8 mouse cellular contexts compared by ENCODE assay signal in genomic region chr11:60209217-60209932, GRCm38 (mm10). TPM values are rescaled to one million over a fixed set of nuclear protein-coding genes. Genes with fewer than 3 reads are reported as not detected.
DNase-seq lines count a peak whose midpoint lies in the region; ATAC-seq and TF ChIP-seq lines count a peak whose summit lies in the region.

No protein-coding gene starts in this region.

- ATAC-seq in megakaryocyte, adult 5-6 weeks (ENCODE audit: poor library complexity, severe bottlenecking), result no peak
- peak; percentile 31 for ATAC-seq in embryonic facial prominence, embryonic 14.5 days (ENCODE audit: low read depth)
- ATAC-seq in limb, embryonic 14.5 days (ENCODE audit: low FRiP score, low read depth), result 0 out of 2 replicates have a peak, but pooled peaks have one; percentile 10

- H3K9ac ChIP-seq in embryonic facial prominence, embryonic 14.5 days (ENCODE audit: low read depth, low read length), result peak overlapping the region; percentile 60
- H3K9ac ChIP-seq in limb, embryonic 14.5 days (ENCODE audit: low read depth, low read length, severe bottlenecking), result peak overlapping the region; percentile 31

- no peak for TF ChIP-seq POLR2A in limb, embryonic 14.5 days (IDR thresholded peaks at IDR 0.05; ENCODE audit: borderline replicate concordance, extremely low read depth, insufficient read depth, insufficient read length)
- TF ChIP-seq POLR2A in myocyte (IDR thresholded peaks at IDR 0.05; ENCODE audit: insufficient read length, low read depth), result no peak

- H3K4me1 ChIP-seq in megakaryocyte, embryonic 14.5 days, result peaks cover 83% of the 10 kb centered on the region
- peaks cover 41% of the 10 kb centered on the region for H3K4me1 ChIP-seq in embryonic facial prominence, embryonic 14.5 days (ENCODE audit: control insufficient read depth, insufficient read depth, low read length)
- H3K4me1 ChIP-seq in limb, embryonic 14.5 days (ENCODE audit: control insufficient read depth, insufficient read depth, low read length), result peaks cover 55% of the 10 kb centered on the region

- 38% methylated on average over 7 of the region's 7 CpGs for WGBS in embryonic facial prominence, embryonic 14.5 days
- WGBS in limb, embryonic 14.5 days, result 23% methylated on average over 7 of the region's 7 CpGs

- peak overlapping the region; percentile 78 for H3K27ac ChIP-seq in embryonic facial prominence, embryonic 14.5 days (replicated peaks; ENCODE audit: low read depth, low read length)
- H3K27ac ChIP-seq in limb, embryonic 14.5 days (replicated peaks; ENCODE audit: low read depth, low read length), result peak overlapping the region; percentile 75

- H3K4me2 ChIP-seq in embryonic facial prominence, embryonic 14.5 days (ENCODE audit: low read depth, low read length), result peak overlapping the region; percentile 83
- H3K4me2 ChIP-seq in limb, embryonic 14.5 days (replicated peaks; ENCODE audit: low read depth, low read length, severe bottlenecking), result peak overlapping the region; percentile 68
- H3K4me2 ChIP-seq in myocyte (ENCODE audit: low read depth), result peak overlapping the region; percentile 100

- DNase-seq in embryonic facial prominence, embryonic 14.5 days (ENCODE audit: low spot score), result peak; percentile 84
- peak; percentile 79 to 84 for DNase-seq in heart, adult 9 months (ENCODE audit: low spot score in 2 of 2)
- peak; percentile 84 for DNase-seq in kidney, adult 9 months
- peak; percentile 73 for DNase-seq in limb, embryonic 14.5 days (ENCODE audit: low spot score)
- no peak for DNase-seq in embryo, embryonic 9.5 days (ENCODE audit: extremely low spot score)

- no peaks in the 10 kb centered on the region for H3K9me3 ChIP-seq in megakaryocyte, embryonic 14.5 days
- no peaks in the 10 kb centered on the region for H3K9me3 ChIP-seq in embryonic facial prominence, embryonic 14.5 days (ENCODE audit: control insufficient read depth, low read length)
- H3K9me3 ChIP-seq in limb, embryonic 14.5 days (ENCODE audit: control insufficient read depth, low read length), result no peaks in the 10 kb centered on the region

- peak overlapping the region; percentile 24 for H3ac ChIP-seq in myocyte (ENCODE audit: control insufficient read depth, insufficient read length)

- H3K4me3 ChIP-seq in megakaryocyte, embryonic 14.5 days (replicated peaks), result peak overlapping the region; percentile 94
- peak overlapping the region; percentile 47 for H3K4me3 ChIP-seq in embryonic facial prominence, embryonic 14.5 days (ENCODE audit: low read depth, low read length)
- peak overlapping the region; percentile 43 for H3K4me3 ChIP-seq in limb, embryonic 14.5 days (replicated peaks; ENCODE audit: low read length)
- H3K4me3 ChIP-seq in myocyte, result peak overlapping the region; percentile 53

- peaks cover 59% of the 10 kb centered on the region for H3K79me2 ChIP-seq in myocyte (ENCODE audit: control insufficient read depth, insufficient read depth)

- no peaks in the 10 kb centered on the region for H3K27me3 ChIP-seq in megakaryocyte, embryonic 14.5 days (replicated peaks)
- H3K27me3 ChIP-seq in embryonic facial prominence, embryonic 14.5 days (replicated peaks; ENCODE audit: control insufficient read depth, insufficient read depth, low read length), result no peaks in the 10 kb centered on the region
- H3K27me3 ChIP-seq in limb, embryonic 14.5 days (ENCODE audit: control insufficient read depth, insufficient read depth, low read length), result no peaks in the 10 kb centered on the region
- H3K27me3 ChIP-seq in myocyte (ENCODE audit: control insufficient read depth, insufficient read depth, insufficient read length), result no peaks in the 10 kb centered on the region

- peaks cover 81% of the 10 kb centered on the region for H3K36me3 ChIP-seq in megakaryocyte, embryonic 14.5 days (replicated peaks; ENCODE audit: low read length)
- H3K36me3 ChIP-seq in embryonic facial prominence, embryonic 14.5 days (ENCODE audit: control insufficient read depth, insufficient read depth, low read length), result peaks cover 28% of the 10 kb centered on the region
- H3K36me3 ChIP-seq in limb, embryonic 14.5 days (ENCODE audit: control insufficient read depth, insufficient read depth, low read length), result peaks cover 29% of the 10 kb centered on the region
- peaks cover 13% of the 10 kb centered on the region for H3K36me3 ChIP-seq in myocyte (ENCODE audit: control insufficient read depth, insufficient read depth)

TF ChIP-seq in myocyte, 11 proteins besides CTCF, POLR2A, EP300 and RAD21:
- TF ChIP-seq SRF (IDR thresholded peaks at IDR 0.05; ENCODE audit: control insufficient read depth, insufficient read length, low read depth) (no peak), MYOG (IDR thresholded peaks at IDR 0.05; ENCODE audit: control insufficient read depth in 1 of 3, insufficient read depth in 1 of 3, insufficient read length in 2 of 3, low read depth in 2 of 3) (peak in 1 of 3 experiments; percentile 1)
TF ChIP-seq in myocyte: peak in this region for 1.

RNA-seq across cellular contexts. Expression of gene Srebf1, which starts 13.0 kb away (rescaled TPM):
- polyA plus RNA-seq in megakaryocyte, embryonic 14.5 days (2012; ENCODE audit: insufficient read depth, low replicate concordance), result 138 and 188 TPM in 2 replicates
- total RNA-seq in megakaryocyte, adult 5-6 weeks (2015), result 27.5 and 37.3 TPM in 2 replicates
- total RNA-seq in megakaryocyte, adult 5-6 weeks (2017), result 27.6 and 43.3 TPM in 2 replicates
- 58.3 and 67.6 TPM in 2 replicates for polyA plus RNA-seq in embryonic facial prominence, embryonic 14.5 days (2014; fragmentation: Nextera tagmentation; extraction: Ambion mirVana)
- polyA plus RNA-seq in limb, embryonic 14.5 days (2012; rRNA removed), result 96.5 and 147 TPM in 2 replicates
- 77.1 and 80.7 TPM in 2 replicates for polyA plus RNA-seq in limb, embryonic 14.5 days (2014; fragmentation: Nextera tagmentation; extraction: Ambion mirVana)
- polyA plus RNA-seq in myocyte (2012; fragmentation: generic; extraction: Trizol), result 192 TPM

Comparison
In these comparisons a context has a peak if more than half of its experiments do, and no peak if none do; other contexts are left out.
1. H3K4me3 ChIP-seq: peak in every context shown above with its lines; median percentile 94 in megakaryocyte, embryonic 14.5 days; 53 in myocyte; 47 in embryonic facial prominence, embryonic 14.5 days; 43 in limb, embryonic 14.5 days.